Mouse (Mus musculus): ENCODE measurements around the gene Msi2.
A peak's percentile ranks its signal among the peaks of the same experiment; 100 is the strongest.

Msi2 gene

GRCm38 (mm10) chr11:88718050-88718765 is at the start of gene Msi2:
Gene Msi2, minus strand, starts transcription at chr11:88718513.
- DNase-seq (ENCODE audit: low spot score) = peak; percentile 97

GRCm38 (mm10) chr11:88765635-88766034 is 47.3 kb upstream of the Msi2 start:
- DNase-seq (ENCODE audit: low spot score) = no peak

DNA sequence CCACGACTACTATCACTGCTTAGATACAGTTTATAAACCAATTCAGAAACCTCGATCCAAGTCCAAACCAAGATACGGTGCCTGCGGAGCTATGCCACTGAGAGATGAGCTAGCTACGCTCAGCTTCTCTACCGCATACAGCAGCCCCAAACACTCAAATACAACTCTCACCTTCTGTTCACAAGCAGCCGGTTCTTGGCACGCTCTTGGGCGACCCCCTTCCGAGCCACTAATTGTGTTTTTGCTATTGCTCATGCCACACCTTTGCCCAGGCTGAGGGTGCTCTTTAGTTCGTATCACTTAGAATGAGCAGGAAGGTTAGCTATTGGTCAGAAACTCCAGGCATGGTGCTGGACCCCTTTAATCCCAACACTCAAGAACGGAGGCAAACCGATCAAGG is 45.1 kb upstream of the Msi2 start:
- no peak for DNase-seq (ENCODE audit: low spot score)

DNA sequence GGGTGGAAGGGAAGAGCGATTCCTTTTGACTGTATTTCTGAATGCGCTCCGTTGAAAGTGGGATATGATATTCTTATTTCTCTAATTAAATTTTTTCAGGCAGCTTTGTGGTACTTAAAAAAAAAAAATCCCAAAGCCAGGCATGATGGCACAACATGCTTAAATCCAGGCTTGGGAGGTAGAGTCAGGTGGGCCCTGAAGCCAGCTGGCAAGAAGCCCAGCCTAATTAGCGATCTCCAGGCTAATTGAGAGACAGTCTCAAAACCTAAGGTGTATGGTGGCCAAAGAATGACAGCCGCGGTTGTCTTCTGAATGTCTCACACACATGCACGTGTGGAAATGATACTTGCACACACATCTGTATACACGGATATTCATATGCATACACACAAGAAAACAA is 41.2 kb upstream of the Msi2 start:
- DNase-seq (ENCODE audit: low spot score) = no peak

- peak; percentile 28 for DNase-seq (ENCODE audit: low spot score)
Observed at GRCm38 (mm10) chr11:88758402-88758801, 40.1 kb upstream of the Msi2 start.

DNA sequence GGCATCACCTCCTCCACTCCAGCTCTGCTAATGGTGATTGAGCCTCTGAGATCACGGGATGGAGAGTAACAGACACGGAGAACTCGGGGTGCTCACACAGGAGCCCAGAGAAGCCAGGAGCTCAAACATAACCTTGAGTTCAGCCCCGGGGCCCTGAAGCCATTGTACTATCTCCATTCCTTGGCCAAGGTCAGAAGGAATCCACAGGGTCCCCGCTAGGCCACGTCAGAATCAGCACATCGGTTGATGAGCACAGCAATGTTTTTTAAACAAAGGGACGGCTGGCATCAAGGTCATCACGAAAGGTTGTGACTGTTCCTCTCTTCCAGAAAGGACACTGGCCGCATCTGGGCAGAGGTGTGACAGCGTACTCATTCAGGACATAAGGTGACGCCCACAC is 27.0 kb upstream of the Msi2 start:
- no peak for DNase-seq (ENCODE audit: low spot score)

- DNase-seq (ENCODE audit: low spot score) = no peak
Observed at GRCm38 (mm10) chr11:88739574-88740295, 21.4 kb upstream of the Msi2 start.

DNA sequence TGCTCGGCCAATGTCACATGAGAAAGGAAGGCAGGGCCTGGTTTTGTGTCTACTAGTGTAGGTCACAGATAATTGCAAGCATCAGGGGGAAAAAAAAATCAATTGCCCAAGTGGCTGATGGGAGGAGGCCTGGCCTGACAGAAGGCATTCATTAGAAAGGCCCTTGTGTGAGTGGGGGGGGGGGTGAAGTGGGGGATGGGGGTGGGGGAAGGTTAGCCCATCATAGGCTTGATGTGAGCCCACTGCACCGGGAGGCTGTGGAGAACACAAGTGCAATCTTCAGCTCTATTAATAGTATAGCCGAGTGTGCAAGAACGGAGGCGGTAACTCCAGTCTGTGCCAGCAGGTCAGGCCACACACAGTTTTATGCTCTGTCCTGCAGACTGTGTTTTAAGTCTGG is 11.1 kb upstream of the Msi2 start:
- no peak for DNase-seq (ENCODE audit: low spot score)

GRCm38 (mm10) chr11:88728508-88728890 is 10.2 kb upstream of the Msi2 start:
- DNase-seq (ENCODE audit: low spot score) = peak; percentile 83

- no peak for DNase-seq (ENCODE audit: low spot score)
Observed at GRCm38 (mm10) chr11:88727768-88728507, 9.6 kb upstream of the Msi2 start.

GRCm38 (mm10) chr11:88721144-88721636 is 2.9 kb upstream of the Msi2 start:
- DNase-seq (ENCODE audit: low spot score) = no peak

DNA sequence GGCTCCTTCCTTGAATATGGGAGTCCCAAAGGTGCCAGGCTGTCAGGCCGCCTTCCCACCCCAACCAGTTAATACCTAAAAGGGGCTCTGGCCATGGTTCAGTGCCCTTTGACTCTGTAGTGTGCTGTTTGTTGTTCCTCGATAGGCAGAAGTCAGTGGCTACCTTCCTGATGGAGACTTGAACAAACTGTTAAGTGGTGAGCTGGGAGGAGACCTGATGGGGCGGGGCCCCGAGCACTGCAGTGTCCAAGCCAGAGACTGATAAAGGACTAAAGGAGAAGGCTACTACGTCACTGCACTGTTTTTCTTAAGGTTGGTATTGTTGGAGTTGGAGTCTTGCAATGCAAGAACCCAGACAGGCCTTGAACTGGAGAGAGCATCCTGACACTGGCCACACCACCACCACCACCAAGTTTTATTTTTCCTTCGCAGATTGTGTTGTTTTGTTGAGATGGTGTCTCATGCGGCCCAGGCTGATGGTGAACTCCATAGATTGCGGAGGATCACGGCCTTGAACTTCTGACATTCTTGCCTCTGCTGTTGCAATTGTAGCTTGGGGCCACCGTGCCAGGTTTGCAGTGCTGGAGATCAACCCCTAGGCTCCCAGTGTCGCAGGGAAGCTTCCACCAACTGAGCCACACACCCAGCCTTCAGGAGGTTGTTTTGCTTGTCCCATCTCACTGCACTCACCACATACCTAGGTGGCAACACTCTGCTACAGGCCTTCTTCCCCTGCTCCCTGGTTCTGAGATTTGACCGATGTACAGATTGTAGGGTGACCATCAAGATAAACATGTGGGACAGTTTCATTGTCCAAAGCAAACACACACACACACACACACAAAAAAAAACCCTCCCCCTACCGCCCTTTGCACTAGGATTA is 2.2 kb upstream of the Msi2 start:
- DNase-seq (ENCODE audit: low spot score) = peak; percentile 10

- DNase-seq (ENCODE audit: low spot score) = no peak
Observed at GRCm38 (mm10) chr11:88719601-88720000, 1.3 kb upstream of the Msi2 start.

DNA sequence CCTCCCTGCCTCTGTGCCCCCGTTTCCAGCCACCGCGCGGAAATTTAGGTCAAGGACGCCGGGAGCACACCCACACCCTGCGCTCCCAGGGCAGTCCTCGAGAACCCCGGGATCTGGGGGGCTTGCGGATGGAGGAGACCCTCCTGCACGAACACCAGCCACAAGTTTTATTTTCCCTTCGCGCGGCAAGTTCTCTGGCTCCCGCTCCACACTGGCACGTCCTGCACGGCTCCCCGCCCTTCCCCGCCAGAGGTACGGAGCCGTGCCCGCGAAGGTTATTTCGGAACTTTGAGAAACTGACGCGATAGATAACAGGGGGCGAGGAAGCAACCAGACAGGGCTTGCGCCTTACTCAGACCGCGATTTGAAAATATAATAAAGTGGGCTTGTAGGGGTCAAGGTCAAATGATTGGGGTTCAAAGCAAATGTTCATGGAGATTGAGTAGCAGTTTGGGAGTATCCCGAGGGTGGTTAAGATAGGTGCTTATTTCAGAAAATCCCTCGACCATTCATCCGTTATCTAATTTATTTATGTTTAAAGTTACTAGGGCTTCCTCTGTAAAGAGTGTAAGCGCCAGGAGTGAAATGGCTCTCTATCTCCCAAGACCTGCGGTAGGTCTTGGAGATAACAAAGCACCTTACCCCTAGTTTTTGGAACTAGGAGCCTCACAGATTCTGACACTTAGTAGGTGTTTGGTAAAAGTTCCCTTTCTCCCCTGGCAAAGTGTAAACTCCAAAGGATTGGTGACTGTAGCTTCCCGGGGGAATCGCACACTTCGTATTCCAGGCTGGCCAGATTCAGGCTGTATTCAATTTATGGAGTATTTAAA is 668 bp upstream of the Msi2 start:
- peak; percentile 73 for DNase-seq (ENCODE audit: low spot score)

GRCm38 (mm10) chr11:88717644-88718049 is 666 bp downstream of the Msi2 start:
- peak; percentile 66 for DNase-seq (ENCODE audit: low spot score)

DNA sequence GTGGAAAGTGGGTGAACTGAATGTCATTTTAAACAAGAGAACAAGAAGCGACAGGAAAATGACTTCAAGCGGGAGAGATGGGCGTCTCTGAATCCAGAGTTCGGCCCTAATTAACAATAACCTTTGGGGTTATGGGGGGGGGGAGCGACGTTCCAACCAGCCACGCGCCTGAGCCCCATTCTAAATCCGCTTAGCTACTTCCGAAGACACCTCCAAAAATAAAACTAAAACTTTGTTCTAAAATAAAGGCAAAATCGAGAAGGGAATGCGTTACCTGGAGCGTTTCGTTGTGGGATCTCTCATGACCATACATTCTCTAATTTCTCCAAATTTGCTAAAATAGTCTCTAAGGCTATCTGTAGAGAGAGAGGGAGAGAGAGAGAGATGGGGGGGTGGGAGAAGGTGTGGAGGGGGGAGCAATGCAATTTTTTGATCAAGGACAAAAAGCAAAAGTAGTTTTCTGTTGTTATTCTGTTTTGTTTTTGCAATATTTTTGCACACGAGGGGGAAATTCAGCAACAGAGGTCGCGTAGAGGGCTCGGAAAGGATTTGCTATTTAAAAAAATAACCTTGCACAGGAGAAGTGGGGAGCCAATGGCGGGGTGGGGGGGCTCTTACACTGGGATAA is 1.2 kb downstream of the Msi2 start:
- DNase-seq (ENCODE audit: low spot score) = no peak

DNA sequence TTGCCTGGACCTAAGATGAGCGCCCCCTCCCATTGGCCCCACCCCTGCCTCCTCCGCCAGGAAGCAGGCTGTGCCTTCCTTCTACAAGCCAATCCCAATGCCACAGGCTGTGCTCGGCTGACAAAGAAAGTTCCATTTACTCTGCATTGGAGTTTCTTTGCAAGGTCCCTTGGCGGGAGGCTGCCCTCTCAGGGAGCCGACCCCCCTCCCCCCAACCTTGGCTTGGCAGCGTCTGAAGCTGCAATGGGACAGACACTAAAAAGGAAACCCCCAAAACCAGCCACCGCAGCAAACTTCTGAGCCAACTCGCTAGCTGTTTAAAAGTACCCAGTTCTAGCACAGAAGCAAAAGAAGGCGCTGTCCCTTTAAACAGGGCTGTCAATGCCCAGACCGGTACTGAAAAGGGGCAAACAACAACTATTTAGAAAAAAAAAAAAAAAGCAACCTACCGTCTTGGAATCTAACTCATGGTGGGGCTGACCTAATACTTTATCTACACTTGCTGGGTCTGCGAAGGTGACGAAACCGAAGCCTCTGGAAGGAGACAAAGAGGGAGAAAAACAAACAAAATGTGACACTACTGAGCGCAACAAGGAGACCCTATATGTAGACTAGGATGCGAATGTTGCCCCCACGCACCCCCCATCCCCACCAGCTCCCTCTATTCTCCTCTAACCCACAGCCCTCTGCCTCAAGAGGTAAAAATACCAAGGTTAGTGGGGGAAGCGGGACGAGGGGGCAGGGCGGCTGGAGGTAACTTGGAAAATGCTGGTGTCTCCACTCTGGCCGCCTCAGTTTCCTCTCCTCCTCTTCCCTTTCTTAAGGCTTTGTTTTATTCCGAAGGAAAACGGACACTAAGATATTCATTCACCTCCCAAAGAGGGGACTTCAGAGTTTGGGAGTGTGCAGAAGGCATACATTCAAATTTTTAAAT is 2.0 kb downstream of the Msi2 start:
- DNase-seq (ENCODE audit: low spot score) = peak; percentile 65

- DNase-seq (ENCODE audit: low spot score) = no peak
Observed at GRCm38 (mm10) chr11:88715299-88715698, 3.0 kb downstream of the Msi2 start.

DNA sequence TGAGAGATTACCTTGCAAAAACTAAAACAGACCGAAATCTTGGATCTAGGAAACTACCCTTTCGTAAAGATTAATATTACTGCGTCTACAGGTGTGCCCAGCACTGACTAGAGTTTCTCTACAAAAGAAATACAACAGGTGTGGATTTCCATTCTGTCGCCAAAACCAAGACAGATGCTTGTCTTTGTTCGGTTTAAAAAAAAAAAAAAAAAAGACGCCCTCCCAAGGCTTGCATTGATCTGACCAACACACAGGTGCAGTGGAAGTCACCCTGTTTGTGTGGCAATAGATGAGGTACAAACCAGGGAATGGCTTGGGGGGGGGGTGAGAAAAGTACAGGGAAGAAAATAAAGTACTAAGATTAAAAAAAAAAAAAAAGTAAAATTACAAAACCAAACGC is 4.2 kb downstream of the Msi2 start:
- DNase-seq (ENCODE audit: low spot score) = no peak

All from embryo, embryonic 10 days (tissue).